In genomic region chr19:46505646-46506371, GRCm38 (mm10) we compare ENCODE assay signal across 8 mouse cellular contexts. TPM values are rescaled to one million over a fixed set of nuclear protein-coding genes. Genes with fewer than 3 reads are reported as not detected.
A peak's percentile ranks its signal among the peaks of the same experiment; 100 is the strongest.
DNase-seq lines count a peak whose midpoint lies in the region; ATAC-seq and TF ChIP-seq lines count a peak whose summit lies in the region.

No protein-coding gene starts in this region.

- DNase-seq in kidney, adult 2 months: no peak
- DNase-seq in kidney, postnatal 4 days: no peak
- DNase-seq in embryonic facial prominence, embryonic 14.5 days (ENCODE audit: low spot score): no peak
- no peak for DNase-seq in limb, embryonic 10.5 days (ENCODE audit: low spot score)
- DNase-seq in natural killer cell, adult 2 months (ENCODE audit: low spot score in 2 of 2): no peak
- DNase-seq in retina, embryonic 14.5 days (ENCODE audit: low spot score): no peak
- no peak for DNase-seq in adrenal gland, adult 2 months

- H3K27me3 ChIP-seq in kidney, adult 2 months (replicated peaks; ENCODE audit: control insufficient read depth, insufficient read depth, low read length): no peaks in the 10 kb centered on the region
- no peaks in the 10 kb centered on the region for H3K27me3 ChIP-seq in embryonic facial prominence, embryonic 14.5 days (replicated peaks; ENCODE audit: control insufficient read depth, insufficient read depth, low read length)
- no peaks in the 10 kb centered on the region for H3K27me3 ChIP-seq in limb, embryonic 10.5 days (ENCODE audit: low read depth, poor library complexity, severe bottlenecking)
- H3K27me3 ChIP-seq in midbrain, embryonic 16.5 days (ENCODE audit: control insufficient read depth, insufficient read depth, low read depth, low read length): no peaks in the 10 kb centered on the region

- TF ChIP-seq POLR2A in kidney, adult 2 months (IDR thresholded peaks at IDR 0.05; ENCODE audit: low read depth, low read length): no peak

- peaks cover 60% of the 10 kb centered on the region for H3K4me1 ChIP-seq in kidney, adult 2 months (ENCODE audit: control insufficient read depth, insufficient read depth, low read length)
- H3K4me1 ChIP-seq in embryonic facial prominence, embryonic 14.5 days (ENCODE audit: control insufficient read depth, insufficient read depth, low read length): peaks cover 37% of the 10 kb centered on the region
- H3K4me1 ChIP-seq in limb, embryonic 10.5 days: peaks cover 77% of the 10 kb centered on the region
- H3K4me1 ChIP-seq in midbrain, embryonic 16.5 days (ENCODE audit: control insufficient read depth, insufficient read depth, low read length): peaks cover 61% of the 10 kb centered on the region

- H3K36me3 ChIP-seq in kidney, adult 2 months (ENCODE audit: control insufficient read depth, insufficient read depth, low read length): peaks cover 1% of the 10 kb centered on the region; the same call in 1 of the 2 replicates
- peaks cover 52% of the 10 kb centered on the region for H3K36me3 ChIP-seq in embryonic facial prominence, embryonic 14.5 days (ENCODE audit: control insufficient read depth, insufficient read depth, low read length)
- H3K36me3 ChIP-seq in limb, embryonic 10.5 days: peaks cover 61% of the 10 kb centered on the region
- peaks cover 3% of the 10 kb centered on the region; the same call in 1 of the 2 replicates for H3K36me3 ChIP-seq in midbrain, embryonic 16.5 days (ENCODE audit: control insufficient read depth, insufficient read depth, low read length)

- no peak for ATAC-seq in embryonic facial prominence, embryonic 14.5 days (ENCODE audit: low read depth)
- ATAC-seq in midbrain, embryonic 16.5 days: no peak

- TF ChIP-seq CTCF in kidney, adult 2 months (conservative IDR thresholded peaks at IDR 0.05; ENCODE audit: insufficient read depth, insufficient read length, low read depth, low read length): no peak

- H3K4me3 ChIP-seq in kidney, adult 2 months (ENCODE audit: insufficient read depth, low read depth, low read length): peak overlapping the region; percentile 79
- peak overlapping the region; percentile 68 for H3K4me3 ChIP-seq in embryonic facial prominence, embryonic 14.5 days (ENCODE audit: low read depth, low read length)
- H3K4me3 ChIP-seq in limb, embryonic 10.5 days: peak overlapping the region; percentile 72
- H3K4me3 ChIP-seq in midbrain, embryonic 16.5 days (ENCODE audit: low read depth, low read length): peak overlapping the region; percentile 64

- no peaks in the 10 kb centered on the region for H3K9me3 ChIP-seq in embryonic facial prominence, embryonic 14.5 days (ENCODE audit: control insufficient read depth, low read length)
- H3K9me3 ChIP-seq in limb, embryonic 10.5 days (replicated peaks): no peaks in the 10 kb centered on the region
- no peaks in the 10 kb centered on the region for H3K9me3 ChIP-seq in midbrain, embryonic 16.5 days (replicated peaks; ENCODE audit: control insufficient read depth, low read length, poor library complexity, severe bottlenecking)

- H3K4me2 ChIP-seq in embryonic facial prominence, embryonic 14.5 days (ENCODE audit: low read depth, low read length): peak overlapping the region; percentile 97
- peak overlapping the region; percentile 89 for H3K4me2 ChIP-seq in midbrain, embryonic 16.5 days (ENCODE audit: low read length)

- WGBS in kidney, adult 2 months: 20% methylated on average over 8 of the region's 8 CpGs
- 80% methylated on average over 8 of the region's 8 CpGs for WGBS in embryonic facial prominence, embryonic 14.5 days
- WGBS in limb, embryonic 10.5 days: 83% methylated on average over 8 of the region's 8 CpGs
- 60% methylated on average over 8 of the region's 8 CpGs for WGBS in midbrain, embryonic 16.5 days

- H3K9ac ChIP-seq in embryonic facial prominence, embryonic 14.5 days (ENCODE audit: low read depth, low read length): peak overlapping the region; percentile 2
- H3K9ac ChIP-seq in midbrain, embryonic 16.5 days (ENCODE audit: low read depth, low read length): peak overlapping the region; percentile 56

- H3K27ac ChIP-seq in kidney, adult 2 months (ENCODE audit: insufficient read depth, low read depth, low read length): peak overlapping the region; percentile 95
- H3K27ac ChIP-seq in embryonic facial prominence, embryonic 14.5 days (replicated peaks; ENCODE audit: low read depth, low read length): peak overlapping the region; percentile 99; the same call in 1 of the 2 replicates
- H3K27ac ChIP-seq in limb, embryonic 10.5 days: peak overlapping the region; percentile 51
- peak overlapping the region; percentile 81; the same call in 1 of the 2 replicates for H3K27ac ChIP-seq in midbrain, embryonic 16.5 days (ENCODE audit: low read length)

RNA-seq across cellular contexts. Expression of gene Trim8, which starts 4.3 kb away (rescaled TPM):
- 41.3 and 43.6 TPM in 2 replicates for polyA plus RNA-seq in kidney, adult 2 months (2012; rRNA removed)
- 21.5 and 27.1 TPM in 2 replicates for polyA plus RNA-seq in embryonic facial prominence, embryonic 14.5 days (2014; fragmentation: Nextera tagmentation; extraction: Ambion mirVana)
- polyA plus RNA-seq in limb, embryonic 10.5 days (2016; fragmentation: Nextera tagmentation; extraction: Ambion mirVana): 13.0 and 15.2 TPM in 2 replicates
- polyA plus RNA-seq in midbrain, embryonic 16.5 days (2015; fragmentation: Nextera tagmentation; extraction: Ambion mirVana): 25.9 and 26.8 TPM in 2 replicates
- total RNA-seq in adrenal gland, adult 2 months (2021): 10 to 100 TPM; 38.0 to 66.4 TPM
- 66.1 and 78.8 TPM in 2 replicates for polyA plus RNA-seq in adrenal gland, adult 2 months (2012; rRNA removed)
